Mouse (Mus musculus) C2C12 (cell line): ENCODE results near the gene Eml2. TPM values are rescaled to one million over a fixed set of nuclear protein-coding genes. Genes with fewer than 3 reads are reported as not detected.
"Not testable (repeated sequence)": the region's sequence is repeated elsewhere in the genome, so short reads cannot be mapped to it uniquely, and the experiment has no call there.

Source experiments
- H3K27me3 ChIP-seq: one replicate; pipeline ENCODE4 v1.6.1; 2011; ENCODE audit not compliant: control insufficient read depth, insufficient read depth, insufficient read length
- H3K36me3 ChIP-seq: one replicate; pipeline ENCODE4 v1.6.1; 2011; ENCODE audit not compliant: control insufficient read depth, insufficient read depth
- H3K4me3 ChIP-seq: one replicate; pipeline ENCODE4 v1.5.1; 2011; ENCODE audit warnings: mild to moderate bottlenecking, control low read depth; ENCODE audit not compliant: poor library complexity, insufficient read depth, severe bottlenecking
- H3K79me2 ChIP-seq: one replicate; pipeline ENCODE4 v1.6.1; 2011; ENCODE audit not compliant: control insufficient read depth, insufficient read depth
- H3K79me3 ChIP-seq: one replicate; pipeline ENCODE4 v1.6.1; 2011; ENCODE audit warnings: low read depth, control low read depth
- H3ac ChIP-seq: one replicate; pipeline ENCODE3; 2011; ENCODE audit warnings: low read depth; ENCODE audit not compliant: control insufficient read depth, insufficient read length
- CEBPB ChIP-seq: IDR thresholded peaks from one replicate; pipeline ENCODE4 v1.6.1; 2011; ENCODE audit warnings: low read depth, mild to moderate bottlenecking, control low read depth, moderate library complexity
- CTCF ChIP-seq: IDR thresholded peaks from one replicate; pipeline ENCODE4 v1.5.1; 2011; ENCODE audit not compliant: control insufficient read depth, insufficient read depth, insufficient read length
- FOSL1 ChIP-seq: IDR thresholded peaks from one replicate; pipeline ENCODE4 v1.8.0; 2011; ENCODE audit warnings: mild to moderate bottlenecking, low read length; ENCODE audit not compliant: poor library complexity, insufficient read depth, severe bottlenecking
- MAX ChIP-seq: IDR thresholded peaks from one replicate; pipeline ENCODE4 v1.6.1; 2011; ENCODE audit warnings: mild to moderate bottlenecking, control low read depth
- MYOD1 ChIP-seq: IDR thresholded peaks from one replicate; pipeline ENCODE4 v1.6.1; 2011; ENCODE audit warnings: low read depth; ENCODE audit not compliant: control insufficient read depth, insufficient read length
- MYOG ChIP-seq: IDR thresholded peaks from one replicate; pipeline ENCODE4 v1.6.1; 2011; ENCODE audit not compliant: control insufficient read depth, insufficient read length; ENCODE audit errors: extremely low read depth
- USF1 ChIP-seq: IDR thresholded peaks from one replicate; pipeline ENCODE4 v1.6.1; 2011; ENCODE audit warnings: low read depth, mild to moderate bottlenecking, control low read depth, moderate library complexity
- polyA plus RNA-seq: library from polyadenylated mRNA; unstranded; fragments of >200 nt; fragmentation: generic; extraction: Trizol; gene quantifications from one replicate; pipeline ENCODE4 v1.2.1, GENCODE M21; 2012; ENCODE audit warnings: missing spikeins

Gene Eml2
- polyA plus RNA-seq, 1 experiment = 16.4 TPM

- peaks cover 39% of the 10 kb centered on the region for H3K79me2 ChIP-seq
- no peaks in the 10 kb centered on the region for H3K27me3 ChIP-seq
- H3K36me3 ChIP-seq = peaks cover 10% of the 10 kb centered on the region
- peak within 1 kb of the TSS; percentile 93 for H3ac ChIP-seq
- peak within 1 kb of the TSS; percentile 75 for H3K4me3 ChIP-seq
- TF ChIP-seq MYOD1 = peak; percentile 14
- no peak for TF ChIP-seq MAX
- H3K79me3 ChIP-seq = peaks cover 17% of the 10 kb centered on the region
Measured at GRCm38 (mm10) chr7:19148875-19149541, 27.2 kb upstream of the Eml2 start, which contains the start of gene Qpctl. Gene Qpctl (minus strand): TSS chr7:19149291.

DNA sequence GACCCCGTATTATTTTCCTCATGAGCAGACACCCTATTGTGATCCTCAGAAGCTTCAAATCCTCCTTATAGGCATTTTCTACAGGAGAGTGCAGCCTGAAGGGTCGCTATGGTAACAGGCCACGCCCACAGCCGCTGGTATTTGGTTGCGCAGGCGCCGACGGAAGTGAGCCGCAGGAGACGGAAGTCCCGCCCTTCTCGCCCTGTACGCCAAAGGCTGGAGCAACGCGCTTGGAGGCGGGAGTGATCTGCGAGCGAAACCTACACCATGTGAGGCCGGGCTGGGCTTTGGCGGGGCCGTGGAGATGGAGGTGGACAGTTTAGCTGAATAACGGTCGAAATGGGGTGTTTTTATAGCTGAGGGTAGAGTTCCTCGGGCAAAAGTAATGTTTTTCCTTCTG, 26.6 kb upstream of the Eml2 start, which contains the start of gene Snrpd2:
Gene Snrpd2, plus strand, starts transcription at position 97 of the 400 bp plus-strand sequence.
- Histone ChIP-seq H3K79me3 (peaks cover 17% of the 10 kb centered on the region), H3ac (peak within 1 kb of the TSS; percentile 93), H3K36me3 (peaks cover 16% of the 10 kb centered on the region), H3K79me2 (peaks cover 39% of the 10 kb centered on the region), H3K4me3 (peak within 1 kb of the TSS; percentile 75), H3K27me3 (no peaks in the 10 kb centered on the region)
- TF ChIP-seq MAX (peak; percentile 48), USF1 (no peak)

- H3K36me3 ChIP-seq = peaks cover 16% of the 10 kb centered on the region
- peaks cover 39% of the 10 kb centered on the region for H3K79me2 ChIP-seq
- not testable (repeated sequence) for H3ac ChIP-seq, H3K27me3 ChIP-seq, H3K4me3 ChIP-seq
- H3K79me3 ChIP-seq = peaks cover 17% of the 10 kb centered on the region
Measured at GRCm38 (mm10) chr7:19151121-19151520, 25.1 kb upstream of the Eml2 start.

DNA sequence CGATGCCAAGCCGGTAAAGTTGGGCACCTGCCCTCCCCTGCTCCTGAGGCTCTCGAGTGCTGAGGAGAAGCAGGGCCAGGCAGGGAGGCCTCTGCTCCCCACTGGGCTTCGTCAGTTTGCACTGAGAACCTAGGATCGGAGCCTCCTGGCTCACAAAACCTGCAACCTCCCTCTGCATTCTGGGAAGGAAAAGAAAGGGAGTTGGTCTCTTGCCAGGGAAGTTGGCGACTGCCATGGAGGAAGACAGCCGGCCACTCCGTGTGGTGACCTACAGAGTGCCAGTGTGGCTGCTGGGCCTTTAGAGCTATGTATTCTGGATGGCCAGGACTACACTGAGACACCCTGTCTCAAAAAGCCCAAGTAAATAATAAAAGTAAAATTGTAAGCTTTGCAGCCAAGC, 21.4 kb upstream of the Eml2 start:
- no peak overlapping the region for H3K4me3 ChIP-seq
- no peak overlapping the region for H3ac ChIP-seq
- peaks cover 16% of the 10 kb centered on the region for H3K36me3 ChIP-seq
- no peak for TF ChIP-seq USF1
- no peak for TF ChIP-seq MYOD1
- no peak for TF ChIP-seq MYOG
- TF ChIP-seq MAX = no peak
- TF ChIP-seq FOSL1 = no peak
- TF ChIP-seq CEBPB = no peak
- TF ChIP-seq CTCF = no peak
- H3K27me3 ChIP-seq = no peaks in the 10 kb centered on the region
- H3K79me2 ChIP-seq = peaks cover 25% of the 10 kb centered on the region
- H3K79me3 ChIP-seq = peaks cover 16% of the 10 kb centered on the region

GRCm38 (mm10) chr7:19155825-19156475, 20.3 kb upstream of the Eml2 start:
- peaks cover 13% of the 10 kb centered on the region for H3K79me2 ChIP-seq

DNA sequence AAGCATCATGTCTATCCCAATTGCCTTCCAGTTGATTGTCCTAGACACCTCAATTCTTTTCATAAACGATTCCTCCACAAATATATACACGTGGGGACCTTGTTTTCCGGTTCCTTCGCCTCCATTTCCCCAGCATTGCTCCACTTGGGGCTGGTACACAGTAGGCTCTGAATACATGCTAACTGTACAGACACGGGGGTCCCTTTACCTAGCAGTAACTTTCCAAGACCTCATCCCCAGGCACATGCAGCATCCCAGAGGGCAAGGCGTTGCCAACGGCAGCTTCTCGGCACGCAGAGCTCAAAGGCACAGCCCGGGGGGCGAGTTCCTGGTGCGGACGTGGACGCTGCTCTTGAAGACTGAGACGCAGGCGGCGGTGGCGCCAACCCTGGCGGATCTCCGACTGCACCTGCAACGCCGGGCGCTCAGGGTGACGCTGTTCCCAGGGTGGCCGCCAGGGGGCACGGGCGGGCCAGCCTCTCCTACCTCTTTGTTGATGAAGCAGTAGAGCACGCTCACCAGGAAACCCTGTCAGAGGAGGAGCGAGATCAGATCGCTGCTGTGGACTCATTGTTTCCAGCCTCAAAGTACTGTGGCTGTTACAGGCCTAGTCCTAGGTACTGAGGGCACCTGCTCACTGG, 18.9 kb upstream of the Eml2 start:
- H3K4me3 ChIP-seq = no peak overlapping the region

More at GRCm38 (mm10) chr7:19155825-19156475, 20.3 kb upstream of the Eml2 start:
- H3ac ChIP-seq = no peak overlapping the region
- no peaks in the 10 kb centered on the region for H3K27me3 ChIP-seq
- peaks cover 5% of the 10 kb centered on the region for H3K79me3 ChIP-seq
- TF ChIP-seq CTCF = peak; percentile 42
- no peak for TF ChIP-seq MYOD1
- peak; percentile 40 for TF ChIP-seq FOSL1
- TF ChIP-seq MAX = no peak
- no peak overlapping the region for H3K4me3 ChIP-seq
- peaks cover 16% of the 10 kb centered on the region for H3K36me3 ChIP-seq

More for the DNA sequence above, 18.9 kb upstream of the Eml2 start:
- Histone ChIP-seq H3K36me3 (peaks cover 11% of the 10 kb centered on the region), H3K27me3 (no peaks in the 10 kb centered on the region), H3K79me3 (no peaks in the 10 kb centered on the region), H3ac (no peak overlapping the region), H3K79me2 (no peaks in the 10 kb centered on the region)
- TF ChIP-seq CTCF = peak; percentile 90
- no peak for TF ChIP-seq MYOD1
